Mouse (Mus musculus): ENCODE results near the gene Fmo1.

Gene Fmo1

DNA sequence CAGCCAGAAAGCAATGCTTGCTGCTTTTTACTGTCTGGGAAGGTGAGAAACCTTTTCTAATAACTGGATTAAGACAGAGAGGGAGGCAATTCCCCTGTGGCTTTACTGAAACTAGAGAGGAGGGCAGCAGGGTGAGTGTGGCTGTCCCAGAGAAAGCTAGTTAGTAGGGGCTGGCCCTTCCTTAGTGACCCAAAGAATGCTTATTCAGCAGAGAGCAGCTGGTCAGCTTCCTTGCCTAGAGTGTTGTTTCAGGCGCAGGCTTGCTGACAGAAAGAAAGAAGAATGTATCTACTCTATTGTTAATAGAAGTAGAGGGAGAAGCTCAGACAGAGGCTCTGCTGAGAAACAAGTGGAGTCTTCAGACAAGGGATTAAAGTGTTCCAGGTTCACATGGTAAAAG is 4.1 kb downstream of the Fmo1 start:
- no peak for DNase-seq (ENCODE audit: low read depth)

GRCm38 (mm10) chr1:162859996-162860605 is 6.3 kb downstream of the Fmo1 start:
- DNase-seq (ENCODE audit: low read depth), result no peak

GRCm38 (mm10) chr1:162859545-162859976 is 6.8 kb downstream of the Fmo1 start:
- no peak for DNase-seq (ENCODE audit: low read depth)

DNA sequence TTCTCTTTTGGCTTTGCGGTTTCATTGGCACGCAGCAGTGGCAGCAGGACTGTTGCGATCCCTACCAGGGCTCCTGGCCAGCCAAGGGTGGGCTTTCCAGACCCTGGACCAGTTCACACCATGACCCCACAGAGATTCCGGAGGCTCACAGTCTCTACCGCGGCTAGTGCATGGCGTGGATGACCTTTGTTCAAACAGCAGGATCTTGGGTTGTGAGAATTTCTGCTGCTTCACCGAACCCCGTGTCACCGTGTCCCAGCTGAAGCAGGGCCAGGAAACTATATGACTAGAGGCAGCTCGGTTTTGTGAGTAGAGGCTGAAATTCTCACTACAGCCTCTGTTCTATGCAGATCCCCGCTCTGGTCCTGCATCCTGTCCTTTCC is 7.7 kb downstream of the Fmo1 start:
- no peak for DNase-seq (ENCODE audit: low read depth)

DNA sequence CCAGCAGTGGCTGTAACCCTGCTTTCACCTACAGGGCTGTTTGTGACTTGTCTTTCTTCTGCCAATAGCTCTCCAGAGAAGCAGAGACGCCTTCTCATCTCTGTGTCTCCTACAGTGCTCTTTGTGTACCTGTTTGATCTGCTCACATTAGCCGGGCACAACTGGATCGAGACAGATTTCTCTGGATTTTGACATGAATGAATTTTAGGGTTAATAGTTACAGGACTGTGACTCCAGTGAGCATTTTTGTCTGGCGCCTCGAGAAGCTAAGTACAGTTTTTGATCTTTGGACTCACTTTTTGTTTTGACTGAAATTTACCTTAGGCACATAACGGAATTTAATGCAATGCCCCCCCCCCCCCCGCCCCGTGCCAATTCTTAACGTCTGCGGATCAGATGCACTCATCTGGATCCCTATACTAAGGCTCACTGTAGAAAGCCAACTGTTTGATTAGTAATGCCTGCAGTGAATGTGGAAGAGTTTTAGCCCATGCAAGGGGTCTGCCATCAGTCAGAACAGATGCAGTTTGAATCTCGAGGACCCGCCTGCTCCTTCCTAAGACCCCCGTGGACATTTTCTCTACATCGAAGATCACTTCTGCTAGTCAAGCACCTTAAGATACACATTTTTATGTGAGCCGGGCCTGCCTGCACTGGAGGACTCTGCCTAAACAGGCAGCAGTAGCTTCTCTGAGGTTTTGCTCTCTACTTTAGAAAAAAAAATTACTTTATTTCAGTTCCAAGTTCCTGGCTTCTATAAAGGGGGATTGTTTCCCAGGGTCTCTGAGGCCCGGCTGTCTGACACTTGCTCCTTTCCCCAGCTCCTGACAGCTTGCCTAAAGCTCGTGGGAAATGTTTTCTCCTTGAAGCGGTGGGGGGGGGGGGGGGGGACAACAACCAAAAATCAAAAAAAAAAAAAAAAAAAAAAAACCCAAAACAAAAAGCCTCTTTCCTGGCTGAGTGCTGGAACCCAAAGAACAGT is 8.4 kb downstream of the Fmo1 start:
- no peak for DNase-seq (ENCODE audit: low read depth)

DNA sequence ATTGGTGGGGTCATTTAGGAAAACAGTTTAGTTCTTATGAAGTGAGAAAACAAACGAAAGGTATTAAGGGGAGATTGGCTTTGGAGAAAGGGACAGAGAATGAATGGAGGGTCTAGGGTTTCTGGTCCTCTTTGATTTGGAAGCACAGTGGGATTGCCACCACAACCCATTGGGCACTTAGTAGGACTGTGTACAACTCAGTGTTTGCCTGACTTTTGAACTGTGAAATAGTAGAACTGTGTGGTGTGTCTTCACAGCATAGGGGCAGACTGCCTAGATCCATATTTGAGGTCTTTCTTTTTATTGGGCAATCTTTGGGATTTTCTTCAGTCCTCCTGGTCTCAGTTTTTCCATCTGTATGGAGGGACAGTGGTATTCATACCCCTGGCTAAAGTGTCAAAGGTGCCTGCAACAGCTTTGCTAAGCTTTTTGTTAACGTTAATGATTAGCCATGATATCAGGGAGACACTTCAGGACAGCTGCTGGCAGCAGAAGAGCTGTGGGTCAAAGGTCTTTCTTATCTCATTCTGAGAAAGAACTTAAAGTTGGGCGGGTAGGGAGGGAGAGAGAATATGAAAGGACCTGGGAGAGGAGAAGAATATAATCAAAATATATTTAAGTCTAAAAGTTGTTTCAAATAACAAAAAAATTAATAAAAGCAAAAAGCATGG is 12.5 kb downstream of the Fmo1 start:
- DNase-seq (ENCODE audit: low read depth), result no peak

- DNase-seq (ENCODE audit: low read depth), result no peak
Measured at GRCm38 (mm10) chr1:162847554-162847953, 18.9 kb downstream of the Fmo1 start.

DNA sequence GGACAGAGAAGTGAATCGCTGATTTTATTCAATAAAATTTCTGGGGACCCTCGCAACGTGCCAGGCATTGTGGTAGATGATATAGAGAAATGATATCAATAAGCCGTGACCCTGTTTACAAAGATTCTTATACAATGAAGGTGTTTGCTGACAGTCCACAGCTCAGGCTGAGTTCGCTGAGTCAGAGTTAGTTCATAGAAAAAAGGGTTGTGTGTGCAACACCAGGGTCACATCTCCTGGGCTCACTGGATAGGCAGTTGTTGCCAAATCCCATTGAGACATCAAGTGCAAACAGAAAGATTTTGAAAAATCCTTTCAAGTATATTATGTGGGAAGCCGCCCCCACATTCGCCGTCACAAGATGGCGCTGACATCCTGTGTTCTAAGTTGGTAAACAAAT is 26.2 kb downstream of the Fmo1 start:
- DNase-seq (ENCODE audit: low read depth), result no peak

GRCm38 (mm10) chr1:162838976-162839375 is 27.4 kb downstream of the Fmo1 start:
- DNase-seq (ENCODE audit: low read depth), result no peak

GRCm38 (mm10) chr1:162834342-162834741 is 32.1 kb downstream of the Fmo1 start:
- DNase-seq (ENCODE audit: low read depth), result no peak

DNA sequence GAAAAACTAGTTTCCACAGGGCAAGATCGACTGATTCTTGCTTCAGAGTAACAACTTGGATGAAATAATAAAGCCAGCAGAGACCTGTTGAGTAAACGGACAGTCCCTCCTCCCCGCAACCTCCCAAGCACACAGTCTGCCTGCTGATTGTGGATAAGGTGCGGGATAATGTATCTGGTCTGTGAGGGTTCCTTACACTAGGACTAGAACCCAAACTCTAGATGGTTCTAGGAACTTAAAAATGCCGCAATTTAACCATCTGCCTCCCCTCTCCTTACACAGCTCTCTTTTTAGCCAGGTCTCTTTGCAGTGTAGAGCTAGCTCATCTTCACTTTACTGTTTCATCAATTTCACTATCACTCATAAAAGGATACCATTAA is 33.8 kb downstream of the Fmo1 start:
- no peak for DNase-seq (ENCODE audit: low read depth)

GRCm38 (mm10) chr1:162831838-162832573 is 34.4 kb downstream of the Fmo1 start:
- no peak for DNase-seq (ENCODE audit: low read depth)

- DNase-seq (ENCODE audit: low read depth), result no peak
Measured at GRCm38 (mm10) chr1:162819280-162819679, 47.1 kb downstream of the Fmo1 start.

- no peak for DNase-seq (ENCODE audit: low read depth)
Measured at GRCm38 (mm10) chr1:162815381-162816127, 50.9 kb downstream of the Fmo1 start.

- no peak for DNase-seq (ENCODE audit: low read depth)
Measured at GRCm38 (mm10) chr1:162814932-162815331, 51.5 kb downstream of the Fmo1 start.

GRCm38 (mm10) chr1:162813836-162814156 is 52.6 kb downstream of the Fmo1 start, which contains the start of gene Fmo4:
TSS of gene Fmo4 (minus strand) at chr1:162813972.
- no peak for DNase-seq (ENCODE audit: low read depth)

DNA sequence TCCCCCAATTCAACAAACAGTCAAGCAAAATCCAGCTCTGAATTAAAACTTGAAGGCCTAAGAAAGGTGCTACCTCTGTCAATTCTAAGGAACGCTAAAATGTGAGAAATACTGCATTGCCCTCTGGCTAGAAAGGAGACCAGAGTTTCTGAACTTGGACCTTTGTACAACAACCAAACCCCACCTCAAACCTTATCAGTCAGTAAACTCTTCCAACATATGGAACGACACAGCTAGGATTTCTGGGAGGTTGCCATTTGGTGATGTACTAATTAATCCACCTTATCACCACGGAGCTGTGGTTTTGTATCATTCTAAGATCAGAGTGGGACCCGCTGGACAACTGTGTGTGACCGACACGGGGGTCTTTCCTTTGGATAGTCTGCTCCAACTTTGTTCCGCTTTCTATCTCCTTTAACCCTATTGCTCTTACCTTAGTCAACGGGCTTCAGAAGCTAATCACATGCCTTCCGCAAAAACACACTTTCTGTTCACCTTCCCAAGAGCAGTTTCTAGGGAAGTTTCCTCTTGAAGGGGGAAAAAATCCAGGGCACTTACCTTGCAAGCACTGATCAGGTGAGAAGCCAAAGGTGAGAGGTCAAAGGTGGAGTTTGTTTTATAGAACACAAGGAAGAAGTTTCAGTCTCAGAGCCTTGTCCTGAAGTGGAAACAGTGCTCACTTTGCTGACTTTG is 53.1 kb downstream of the Fmo1 start:
- DNase-seq (ENCODE audit: low read depth), result no peak

GRCm38 (mm10) chr1:162808541-162808940 is 57.9 kb downstream of the Fmo1 start:
- DNase-seq (ENCODE audit: low read depth), result no peak

DNA sequence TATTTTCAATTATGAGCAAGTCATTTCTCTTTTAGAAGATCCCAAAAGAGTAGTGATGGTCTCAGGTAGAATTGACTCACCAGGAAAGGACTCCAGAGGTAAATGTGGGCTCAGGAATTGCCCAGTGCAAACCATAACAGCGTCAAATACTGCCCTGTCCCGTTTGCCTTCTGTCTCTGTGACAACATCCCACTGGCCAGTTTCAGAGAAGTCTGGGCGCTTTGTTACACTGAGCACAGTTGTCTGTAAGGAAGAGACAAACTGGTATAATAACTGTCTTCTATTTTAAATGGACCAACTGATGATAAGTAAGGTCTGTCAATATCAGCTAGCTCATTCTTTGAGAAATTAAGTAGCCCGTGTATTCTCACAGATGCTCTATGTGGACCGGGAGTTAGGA is 59.0 kb downstream of the Fmo1 start:
- no peak for DNase-seq (ENCODE audit: low read depth)

GRCm38 (mm10) chr1:162805011-162805410 is 61.4 kb downstream of the Fmo1 start:
- DNase-seq (ENCODE audit: low read depth), result no peak

GRCm38 (mm10) chr1:162796441-162796840 is 70.0 kb downstream of the Fmo1 start:
- no peak for DNase-seq (ENCODE audit: low read depth)

Data from c-Kit-positive CD71-negative TER-119-negative erythroid progenitor cells, embryonic 14.5 days (primary cell).